Mouse (Mus musculus) urinary bladder, postnatal 0 days (tissue): ENCODE measurements around the gene Cpxm2. TPM values are rescaled to one million over a fixed set of nuclear protein-coding genes. Genes with fewer than 3 reads are reported as not detected.

Source experiments
- polyA plus RNA-seq: library from polyadenylated mRNA; unstranded; fragments of >200 nt; fragmentation: Nextera tagmentation; extraction: Ambion mirVana; gene quantifications from 2 replicates; pipeline ENCODE4 v1.2.1, GENCODE M21; 2015

The Cpxm2 gene
- 30.1 and 33.3 TPM in 2 replicates for polyA plus RNA-seq

DNA sequence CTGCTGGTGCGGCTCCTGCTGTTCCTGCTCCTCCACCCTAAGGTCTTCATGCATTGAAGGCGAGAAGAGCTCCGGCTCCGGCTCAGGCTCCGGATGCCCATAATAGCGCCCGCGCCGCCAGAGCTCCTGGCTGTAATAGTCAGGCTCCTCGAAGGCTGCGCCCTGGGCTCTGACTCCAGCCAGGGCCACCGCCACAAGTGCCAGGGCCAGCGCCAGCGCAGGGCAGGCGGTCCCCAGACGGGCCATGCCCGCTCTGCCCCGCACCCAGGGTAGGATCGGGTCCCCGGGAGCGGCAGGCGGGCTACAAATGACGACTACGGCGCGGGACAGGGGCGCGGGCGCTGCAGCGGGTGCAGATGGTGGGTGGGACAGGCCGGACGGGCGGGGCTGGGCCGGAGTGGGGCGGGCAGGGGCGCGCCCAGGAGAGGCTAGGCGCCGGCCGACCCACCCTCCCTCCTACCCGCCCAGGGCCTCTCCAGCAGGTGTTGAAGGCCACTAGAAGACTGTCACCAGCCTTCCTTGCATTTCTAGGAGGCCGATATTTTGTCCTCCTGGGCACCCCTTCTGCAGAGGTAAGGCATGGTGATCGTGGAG is at the start of gene Cpxm2:
Cpxm2 (minus strand) TSS at position 372 of the 594 bp plus-strand sequence.

Other genes starting within 250 kb of the Cpxm2 start
- gene Gpr26, start 188.3 kb downstream of the Cpxm2 start, polyA plus RNA-seq, result not detected in 2 replicates
- gene Chst15, start 162.5 kb upstream of the Cpxm2 start, polyA plus RNA-seq, result 6.1 and 6.2 TPM in 2 replicates